Mouse (Mus musculus) MEL (cell line): Measurements from ENCODE around the gene Rars. TPM values are rescaled to one million over a fixed set of nuclear protein-coding genes. Genes with fewer than 3 reads are reported as not detected.

Experiments used
- DNase-seq: peaks from one replicate; pipeline ENCODE4 v3.0.0; 2011; ENCODE audit warnings: low read depth, low spot score
- H3K27ac ChIP-seq: 2 replicates; pipeline ENCODE4 v1.5.1; 2012; ENCODE audit warnings: low read depth, mild to moderate bottlenecking, control low read depth, low read length, moderate library complexity; ENCODE audit not compliant: control insufficient read depth
- H3K27me3 ChIP-seq, 2 experiments: fragments of 150-350 bp in 1 of 2; sonication (generic) in 1 of 2; 2 replicates each; pipeline ENCODE4 v1.6.1; 2012; ENCODE audit warnings: low read length in 2 of 2, mild to moderate bottlenecking in 2 of 2, improper control_type of control experiment in 1 of 2, moderate library complexity in 1 of 2; ENCODE audit not compliant: insufficient read depth in 2 of 2, control insufficient read depth in 1 of 2
- H3K36me3 ChIP-seq, 2 experiments: 2 replicates each; pipeline ENCODE4 v1.6.1; 2012 to 2014; ENCODE audit warnings: low read length in 2 of 2, improper control_type of control experiment in 1 of 2, inconsistent platforms in 1 of 2, mild to moderate bottlenecking in 1 of 2; ENCODE audit not compliant: insufficient read depth in 2 of 2, control insufficient read depth in 1 of 2
- H3K4me1 ChIP-seq, 2 experiments: fragments of 150-350 bp in 1 of 2; sonication (generic) in 1 of 2; 2 replicates each; pipeline ENCODE4 v1.6.1; 2012; ENCODE audit warnings: low read length in 2 of 2, improper control_type of control experiment in 1 of 2, mild to moderate bottlenecking in 1 of 2; ENCODE audit not compliant: insufficient read depth in 2 of 2, control insufficient read depth in 1 of 2
- H3K4me3 ChIP-seq, 2 experiments: fragments of 150-350 bp in 1 of 2; sonication (generic) in 1 of 2; 2 replicates each; pipeline ENCODE4 v1.5.1; 2012; ENCODE audit warnings: low read depth in 2 of 2, low read length in 2 of 2, mild to moderate bottlenecking in 2 of 2, moderate library complexity in 2 of 2, control low read depth in 1 of 2, improper control_type of control experiment in 1 of 2; ENCODE audit not compliant: control insufficient read depth in 1 of 2, insufficient read depth in 1 of 2
- H3K79me2 ChIP-seq: 2 replicates; pipeline ENCODE4 v1.6.1; 2012; ENCODE audit warnings: mild to moderate bottlenecking, low read length, moderate library complexity; ENCODE audit not compliant: control insufficient read depth, poor library complexity, insufficient read depth
- H3K9ac ChIP-seq: 2 replicates; pipeline ENCODE4 v1.6.1; 2012; ENCODE audit warnings: low read depth, mild to moderate bottlenecking, control low read depth, low read length, moderate library complexity; ENCODE audit not compliant: control insufficient read depth, poor library complexity, severe bottlenecking
- H3K9me3 ChIP-seq: fragments of 150-350 bp; sonication (generic); replicated peaks from 2 replicates; pipeline ENCODE4 v1.6.1; 2012; ENCODE audit warnings: mild to moderate bottlenecking, low read length, improper control_type of control experiment, moderate library complexity; ENCODE audit not compliant: insufficient read depth
- BHLHE40 ChIP-seq: IDR thresholded peaks from 2 replicates; pipeline ENCODE4 v1.6.1; 2012; ENCODE audit warnings: low read depth, mild to moderate bottlenecking, inconsistent platforms, low read length, improper control_type of control experiment, borderline replicate concordance
- CHD1 ChIP-seq: IDR thresholded peaks from 2 replicates; pipeline ENCODE4 v1.6.1; 2012; ENCODE audit warnings: low read depth, mild to moderate bottlenecking, inconsistent platforms, low read length, improper control_type of control experiment
- CHD2 ChIP-seq: IDR thresholded peaks from 2 replicates; pipeline ENCODE4 v1.6.1; 2011; ENCODE audit warnings: low read length, improper control_type of control experiment
- CTCF ChIP-seq, 3 experiments: IDR thresholded peaks in 2 of 3; conservative IDR thresholded peaks in 1 of 3; 2 replicates each; pipeline ENCODE4 v1.5.1; 2011 to 2012; ENCODE audit warnings: low read length in 3 of 3, low read depth in 2 of 3, mild to moderate bottlenecking in 2 of 3, improper control_type of control experiment in 1 of 3, inconsistent platforms in 1 of 3, mixed read lengths in 1 of 3, moderate library complexity in 1 of 3; ENCODE audit not compliant: control insufficient read depth in 1 of 3, insufficient read depth in 1 of 3, poor library complexity in 1 of 3, severe bottlenecking in 1 of 3
- ELF1 ChIP-seq: IDR thresholded peaks from 2 replicates; pipeline ENCODE4 v1.6.1; 2014; ENCODE audit warnings: low read depth, mild to moderate bottlenecking, inconsistent platforms, low read length, improper control_type of control experiment, moderate library complexity
- EP300 ChIP-seq, 2 experiments: IDR thresholded peaks; 2 replicates each; pipeline ENCODE4 v1.6.1; 2011; ENCODE audit warnings: improper control_type of control experiment in 2 of 2, low read length in 2 of 2, low read depth in 1 of 2, mild to moderate bottlenecking in 1 of 2
- ETS1 ChIP-seq: IDR thresholded peaks from 2 replicates; pipeline ENCODE4 v1.6.1; 2012; ENCODE audit warnings: low read depth, mild to moderate bottlenecking, inconsistent platforms, low read length, improper control_type of control experiment, moderate library complexity
- GABPA ChIP-seq: IDR thresholded peaks from 2 replicates; pipeline ENCODE4 v1.6.1; 2012; ENCODE audit warnings: low read depth, mild to moderate bottlenecking, inconsistent platforms, low read length, improper control_type of control experiment, moderate library complexity
- HCFC1 ChIP-seq: IDR thresholded peaks from 2 replicates; pipeline ENCODE4 v1.6.1; 2012; ENCODE audit warnings: low read depth, mild to moderate bottlenecking, inconsistent platforms, low read length, improper control_type of control experiment, moderate library complexity
- MAFK ChIP-seq: IDR thresholded peaks from 2 replicates; pipeline ENCODE4 v1.6.1; 2011; ENCODE audit warnings: low read depth, mild to moderate bottlenecking, low read length, improper control_type of control experiment, borderline replicate concordance
- MAX ChIP-seq: IDR thresholded peaks from 2 replicates; pipeline ENCODE4 v1.6.1; 2011; ENCODE audit warnings: low read length, improper control_type of control experiment
- MAZ ChIP-seq: IDR thresholded peaks from 2 replicates; pipeline ENCODE4 v1.6.1; 2012; ENCODE audit warnings: low read depth, mild to moderate bottlenecking, inconsistent platforms, low read length, improper control_type of control experiment
- MXI1 ChIP-seq: IDR thresholded peaks from 2 replicates; pipeline ENCODE4 v1.6.1; 2011; ENCODE audit warnings: mild to moderate bottlenecking, low read depth, low read length, improper control_type of control experiment
- MYB ChIP-seq: IDR thresholded peaks from 2 replicates; pipeline ENCODE4 v1.6.1; 2011; ENCODE audit warnings: mild to moderate bottlenecking, low read depth, low read length, improper control_type of control experiment
- MYC ChIP-seq: IDR thresholded peaks from 2 replicates; pipeline ENCODE4 v1.6.1; 2011; ENCODE audit warnings: low read depth, mild to moderate bottlenecking, low read length, improper control_type of control experiment, moderate library complexity
- NRF1 ChIP-seq: IDR thresholded peaks from 2 replicates; pipeline ENCODE4 v1.6.1; 2014; ENCODE audit warnings: low read depth, mild to moderate bottlenecking, inconsistent platforms, low read length, improper control_type of control experiment, moderate library complexity; ENCODE audit not compliant: poor library complexity, insufficient read depth, severe bottlenecking
- POLR2A ChIP-seq, 2 experiments: IDR thresholded peaks; 2 replicates each; pipeline ENCODE4 v1.6.1; 2011 to 2012; ENCODE audit warnings: low read length in 2 of 2, mild to moderate bottlenecking in 2 of 2, control low read depth in 1 of 2, improper control_type of control experiment in 1 of 2, low read depth in 1 of 2, moderate library complexity in 1 of 2; ENCODE audit not compliant: control insufficient read depth in 1 of 2, insufficient read depth in 1 of 2, poor library complexity in 1 of 2
- RCOR1 ChIP-seq: IDR thresholded peaks from 2 replicates; pipeline ENCODE4 v1.6.1; 2012; ENCODE audit warnings: low read depth, mild to moderate bottlenecking, inconsistent platforms, low read length, improper control_type of control experiment
- TBP ChIP-seq: IDR thresholded peaks from 2 replicates; pipeline ENCODE4 v1.8.0; 2011; ENCODE audit warnings: low read depth, low read length, improper control_type of control experiment
- ZC3H11A ChIP-seq: IDR thresholded peaks from 2 replicates; pipeline ENCODE4 v1.6.1; 2012; ENCODE audit warnings: low read depth, mild to moderate bottlenecking, inconsistent platforms, low read length, improper control_type of control experiment
- ZMIZ1 ChIP-seq: IDR thresholded peaks from 2 replicates; pipeline ENCODE4 v1.6.1; 2012; ENCODE audit warnings: low read depth, mild to moderate bottlenecking, inconsistent platforms, low read length, improper control_type of control experiment, moderate library complexity
- ZNF384 ChIP-seq: IDR thresholded peaks from 2 replicates; pipeline ENCODE4 v1.6.1; 2012; ENCODE audit warnings: low read depth, mild to moderate bottlenecking, inconsistent platforms, low read length, improper control_type of control experiment
- polyA plus RNA-seq, 2 experiments: library from polyadenylated mRNA; stranded (reverse) in 1 of 2; unstranded in 1 of 2; fragments of >175 nt in 1 of 2; fragments of >200 nt in 1 of 2; gene quantifications; 2 replicates each; pipeline versions ENCODE4 v1.2.1 to v1.2.4; 2012; ENCODE audit warnings: low replicate concordance in 2 of 2, low read depth in 1 of 2; ENCODE audit not compliant: insufficient read length in 2 of 2, insufficient read depth in 1 of 2, missing spikeins in 1 of 2
- total RNA-seq: library from RNA; depleted of rRNA; stranded (reverse); fragments of 300-350 nt; gene quantifications from 2 replicates; pipeline ENCODE4 v1.2.3, GENCODE M21; 2012

Gene Rars
- total and polyA plus RNA-seq, 3 experiments: 193 to 396 (median 251) TPM

DNA sequence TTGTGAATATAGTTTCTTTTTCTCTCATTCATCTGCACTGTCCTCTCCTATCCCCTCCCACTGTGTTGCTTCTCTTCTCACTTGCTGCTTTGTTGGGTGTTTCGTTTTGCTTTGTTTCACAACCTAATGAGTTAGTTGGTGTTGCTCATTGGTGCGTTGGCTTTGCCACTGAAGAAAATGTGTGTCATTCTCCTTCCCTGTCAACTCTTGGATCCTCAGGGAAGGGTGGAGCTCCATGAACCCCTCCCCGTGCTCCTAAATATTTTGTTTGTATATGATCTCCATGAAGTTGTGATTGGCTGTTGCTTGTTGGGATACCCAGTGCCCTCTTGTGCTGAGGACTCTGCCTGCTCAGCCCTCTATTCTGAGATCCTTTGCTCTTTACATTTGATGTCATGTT is 54.0 kb downstream of the Rars start:
- Histone ChIP-seq H3K79me2 (peaks cover 7% of the 10 kb centered on the region), H3K4me3 (no peak overlapping the region), H3K27ac (no peak overlapping the region), H3K9me3 (no peaks in the 10 kb centered on the region), H3K9ac (no peak overlapping the region), H3K27me3 (no peaks in the 10 kb centered on the region), H3K36me3 (peaks cover 9 to 64% of the 10 kb centered on the region in 2 experiments), H3K4me1 (no peaks in the 10 kb centered on the region)
- TF ChIP-seq CHD1: no peak
- TF ChIP-seq ZMIZ1: no peak
- TF ChIP-seq ELF1: no peak
- TF ChIP-seq CHD2: no peak
- TF ChIP-seq NRF1: no peak
- no peak for TF ChIP-seq BHLHE40
- TF ChIP-seq MAFK: no peak
- TF ChIP-seq HCFC1: no peak
- no peak for TF ChIP-seq MXI1
- no peak for TF ChIP-seq POLR2A (IDR thresholded peaks at IDR 0.05; ENCODE audit: control insufficient read depth in 1 of 2, insufficient read depth in 1 of 2, low read depth in 1 of 2, low read length in 2 of 2, poor library complexity in 1 of 2)
- TF ChIP-seq CTCF (IDR thresholded peaks at IDR 0.05 in 2 of 3, conservative IDR thresholded peaks at IDR 0.05 in 1 of 3; ENCODE audit: control insufficient read depth in 1 of 3, insufficient read depth in 1 of 3, low read depth in 2 of 3, low read length in 3 of 3, poor library complexity in 1 of 3, severe bottlenecking in 1 of 3): no peak
- no peak for TF ChIP-seq ZNF384
- TF ChIP-seq MAZ: no peak
- TF ChIP-seq MYB: no peak
- TF ChIP-seq MAX: no peak
- no peak for TF ChIP-seq GABPA
- no peak for TF ChIP-seq TBP
- no peak for TF ChIP-seq RCOR1
- no peak for TF ChIP-seq ZC3H11A
- TF ChIP-seq ETS1: no peak
- DNase-seq: no peak

DNA sequence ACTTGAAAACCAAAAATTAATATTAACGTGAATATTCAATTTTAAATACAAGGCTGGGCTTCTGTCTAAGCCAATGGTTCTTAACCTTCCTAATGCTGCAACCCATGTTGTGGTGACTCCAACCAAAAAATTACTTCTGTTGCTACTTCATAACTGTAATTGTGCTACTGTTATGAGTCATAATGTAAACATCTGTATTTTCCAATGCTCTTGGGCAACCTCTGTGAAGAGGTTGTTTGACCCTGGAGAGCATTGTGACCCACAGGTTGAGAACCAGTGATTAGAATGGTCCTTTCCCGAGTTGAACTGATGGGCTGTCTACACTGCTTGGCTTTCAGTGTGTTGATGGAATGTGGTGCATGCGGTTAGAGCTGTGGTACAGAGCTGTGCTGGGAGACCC is 57.9 kb downstream of the Rars start:
- Histone ChIP-seq H3K4me3 (no peak overlapping the region), H3K9ac (no peak overlapping the region), H3K79me2 (peaks cover 27% of the 10 kb centered on the region), H3K36me3 (peaks cover 19 to 39% of the 10 kb centered on the region in 2 experiments), H3K9me3 (no peaks in the 10 kb centered on the region), H3K4me1 (peaks cover 0 to 3% of the 10 kb centered on the region in 2 experiments; a peak in 2 of 4 replicates), H3K27me3 (no peaks in the 10 kb centered on the region), H3K27ac (no peak overlapping the region)
- TF ChIP-seq ZMIZ1 (no peak), CHD1 (no peak), GABPA (no peak), CHD2 (no peak), CTCF (IDR thresholded peaks at IDR 0.05 in 2 of 3, conservative IDR thresholded peaks at IDR 0.05 in 1 of 3; ENCODE audit: control insufficient read depth in 1 of 3, insufficient read depth in 1 of 3, low read depth in 2 of 3, low read length in 3 of 3, poor library complexity in 1 of 3, severe bottlenecking in 1 of 3) (no peak), EP300 (IDR thresholded peaks at IDR 0.05; ENCODE audit: low read depth in 1 of 2, low read length in 2 of 2) (no peak), ELF1 (no peak), MYC (no peak)
- DNase-seq: no peak
